Mouse (Mus musculus) embryonic fibroblast, embryonic 13.5 days (primary cell): ENCODE data around the gene Uck2. TPM values are rescaled to one million over a fixed set of nuclear protein-coding genes. Genes with fewer than 3 reads are reported as not detected.

Source experiments
- H3K27ac ChIP-seq: 2 replicates; pipeline ENCODE4 v1.5.1; 2012; ENCODE audit warnings: low read length, control low read depth, inconsistent platforms; ENCODE audit not compliant: insufficient read depth
- H3K4me1 ChIP-seq: 2 replicates; pipeline ENCODE4 v1.6.1; 2011; ENCODE audit warnings: low read length; ENCODE audit not compliant: control insufficient read depth, insufficient read depth
- H3K4me3 ChIP-seq: 2 replicates; pipeline ENCODE4 v1.5.1; 2011; ENCODE audit warnings: mild to moderate bottlenecking, control low read depth, low read length; ENCODE audit not compliant: insufficient read depth
- CTCF ChIP-seq: IDR thresholded peaks from 2 replicates; pipeline ENCODE4 v1.5.1; 2011; ENCODE audit warnings: mild to moderate bottlenecking, control low read depth, low read length, moderate library complexity, borderline replicate concordance; ENCODE audit not compliant: insufficient read depth
- POLR2A ChIP-seq: IDR thresholded peaks from 2 replicates; pipeline ENCODE4 v1.6.1; 2011; ENCODE audit warnings: low read depth, mild to moderate bottlenecking, control low read depth, low read length, moderate library complexity
- polyA plus RNA-seq: library from polyadenylated mRNA; stranded (reverse); fragments of >200 nt; gene quantifications from 2 replicates; pipeline ENCODE4 v1.2.4, GENCODE M21; 2011; ENCODE audit warnings: low read depth; ENCODE audit not compliant: missing spikeins, insufficient read length

Gene Uck2
- polyA plus RNA-seq, 1 experiment: 132 TPM

DNA sequence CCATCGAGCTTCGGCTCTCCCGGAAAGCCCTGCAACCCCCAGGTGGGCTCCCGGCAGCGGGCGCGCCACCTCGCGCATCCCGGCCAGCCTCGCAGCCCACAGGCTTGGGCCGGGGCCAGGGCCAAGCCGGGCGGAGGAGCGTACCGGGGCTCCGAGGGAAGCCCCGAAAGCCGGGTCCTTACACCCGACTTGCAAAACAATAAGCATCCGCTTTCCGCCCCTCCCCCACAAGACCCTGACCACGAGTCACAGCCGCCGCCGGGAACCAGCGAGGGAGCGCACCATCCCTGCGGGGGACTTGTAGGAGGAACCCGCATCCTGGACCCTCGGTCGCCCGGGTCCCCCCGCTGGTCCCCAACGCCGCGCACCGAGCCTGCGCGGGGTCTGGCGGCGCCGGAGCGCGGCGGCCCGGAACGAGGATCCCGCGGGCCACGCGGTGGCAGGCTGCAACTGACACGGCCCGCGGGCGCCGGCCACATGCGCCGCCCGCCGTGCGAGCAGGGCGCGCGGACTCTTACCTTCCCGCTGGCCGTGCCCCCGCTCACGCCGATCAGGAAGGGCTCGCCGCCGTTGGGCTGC, 773 bp downstream of the Uck2 start:
- TF ChIP-seq POLR2A (no peak), CTCF (no peak)
- H3K4me1 ChIP-seq: 0 out of 2 replicates have a peak, but pooled peaks cover 3% of the 10 kb centered on the region

DNA sequence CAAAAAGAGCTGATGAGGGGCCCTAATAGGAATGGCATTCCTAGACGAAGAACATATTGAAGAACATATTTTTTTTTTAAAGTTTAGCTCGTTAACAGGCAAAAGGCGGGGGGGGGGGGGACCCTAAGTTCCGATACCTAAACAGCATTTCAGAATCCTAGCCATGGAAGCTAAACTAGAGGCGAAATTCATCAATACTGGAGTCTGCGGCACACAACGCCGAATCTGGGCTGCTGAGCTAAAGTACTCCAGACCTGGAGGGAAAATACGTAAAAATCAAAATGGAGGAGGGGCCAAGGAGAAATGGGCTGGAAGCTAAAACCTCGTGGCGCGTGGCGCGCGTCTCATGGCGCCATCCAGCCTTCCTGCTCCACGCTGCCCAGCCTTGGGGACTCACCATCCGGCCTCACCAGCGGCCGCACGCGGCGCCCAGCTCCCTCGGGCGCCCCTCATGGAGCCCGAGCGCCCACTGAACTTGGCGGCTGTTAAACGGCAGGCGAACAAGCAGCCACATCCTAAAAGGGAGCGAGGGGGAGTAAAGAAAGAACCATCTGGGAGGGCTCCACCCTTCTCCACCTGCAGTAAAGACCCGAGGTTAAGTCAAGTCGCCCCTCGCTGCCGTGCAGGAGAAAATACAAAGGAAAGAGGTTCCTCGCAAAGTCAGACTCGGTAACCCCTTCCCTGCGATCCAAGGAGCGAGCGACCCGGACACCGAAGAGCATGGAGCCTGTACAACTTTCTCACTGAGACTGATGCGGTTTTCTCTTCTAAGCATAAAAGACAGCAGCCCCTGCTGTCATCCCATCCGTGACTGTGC, 1.5 kb downstream of the Uck2 start:
- TF ChIP-seq POLR2A (peak; percentile 71), CTCF (no peak)
- peak overlapping the region; percentile 44 for H3K27ac ChIP-seq
- H3K4me3 ChIP-seq: peak overlapping the region; percentile 90
- H3K4me1 ChIP-seq: peaks cover 3% of the 10 kb centered on the region; the same call in 1 of the 2 replicates

More for the DNA sequence above, 773 bp downstream of the Uck2 start:
- Histone ChIP-seq H3K27ac (peak overlapping the region; percentile 44), H3K4me3 (peak overlapping the region; percentile 90)

DNA sequence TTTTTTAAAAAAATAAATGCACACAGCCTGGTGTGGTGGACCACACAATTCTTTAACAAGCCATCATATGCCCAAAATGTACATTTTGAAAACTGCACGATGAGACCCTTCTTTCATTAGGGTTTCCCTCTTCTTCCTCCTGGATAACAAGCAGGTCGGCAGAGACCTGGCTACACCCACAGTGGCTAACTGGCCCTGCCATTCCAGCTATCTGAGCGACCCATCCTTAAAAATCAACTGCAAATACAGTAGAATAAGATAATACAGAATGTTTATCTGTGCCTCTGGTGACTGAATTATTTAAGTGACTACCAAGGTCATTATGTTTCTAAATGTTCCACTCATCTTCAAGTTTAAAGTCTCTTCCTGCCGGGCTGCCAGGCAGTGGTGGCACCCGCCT, 2.4 kb downstream of the Uck2 start:
- H3K27ac ChIP-seq: no peak overlapping the region; the same call in 1 of the 2 replicates

DNA sequence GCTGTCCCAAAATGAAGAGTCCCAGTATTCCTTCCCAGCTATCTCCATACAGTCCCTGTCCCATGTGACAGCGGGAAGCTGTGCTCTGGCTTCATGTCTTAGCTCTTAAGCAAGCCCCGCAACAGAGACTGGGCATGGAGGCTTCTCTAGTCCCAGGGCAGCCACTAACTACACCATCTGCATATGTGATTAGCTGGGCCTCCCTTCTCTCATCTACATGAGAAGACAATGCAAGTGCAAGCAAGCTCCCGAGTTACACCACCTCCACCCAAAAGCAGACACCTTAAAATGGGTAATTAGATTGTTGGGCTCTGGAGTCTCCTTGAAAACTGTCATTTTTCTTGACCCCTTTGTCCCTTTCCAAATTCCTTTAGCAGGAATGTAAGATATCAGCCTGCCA, 3.0 kb downstream of the Uck2 start:
- peak overlapping the region; percentile 90; the same call in 1 of the 2 replicates for H3K4me3 ChIP-seq
- peaks cover 3% of the 10 kb centered on the region; the same call in 1 of the 2 replicates for H3K4me1 ChIP-seq
- TF ChIP-seq POLR2A (no peak), CTCF (no peak)
- H3K27ac ChIP-seq: no peak overlapping the region

More for the DNA sequence above, 2.4 kb downstream of the Uck2 start:
- Histone ChIP-seq H3K4me3 (peak overlapping the region; percentile 90), H3K4me1 (peaks cover 3% of the 10 kb centered on the region; the same call in 1 of the 2 replicates)
- no peak for TF ChIP-seq CTCF
- no peak for TF ChIP-seq POLR2A

DNA sequence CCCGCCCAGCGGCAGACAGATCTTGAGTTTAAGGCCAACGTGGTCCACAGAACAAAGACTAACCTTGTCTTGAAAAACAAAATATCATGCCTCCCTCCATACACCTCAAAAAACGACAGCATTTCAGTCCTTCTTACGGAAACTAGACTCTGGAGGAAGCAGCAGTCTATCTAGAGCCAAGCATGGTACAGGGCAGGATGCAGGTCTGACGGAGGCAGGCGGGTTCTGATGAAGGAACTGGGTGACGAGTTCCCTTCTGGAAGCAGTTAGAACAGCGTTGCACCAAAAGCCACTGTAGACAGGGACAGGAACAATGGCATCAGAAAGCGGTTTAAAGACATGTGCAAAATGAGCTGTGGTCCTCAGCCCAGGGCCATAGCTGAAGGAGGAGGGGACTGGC, 5.1 kb downstream of the Uck2 start:
- Histone ChIP-seq H3K27ac (no peak overlapping the region), H3K4me3 (no peak overlapping the region), H3K4me1 (no peaks in the 10 kb centered on the region; the same call in 1 of the 2 replicates)
- TF ChIP-seq CTCF (no peak), POLR2A (no peak)

DNA sequence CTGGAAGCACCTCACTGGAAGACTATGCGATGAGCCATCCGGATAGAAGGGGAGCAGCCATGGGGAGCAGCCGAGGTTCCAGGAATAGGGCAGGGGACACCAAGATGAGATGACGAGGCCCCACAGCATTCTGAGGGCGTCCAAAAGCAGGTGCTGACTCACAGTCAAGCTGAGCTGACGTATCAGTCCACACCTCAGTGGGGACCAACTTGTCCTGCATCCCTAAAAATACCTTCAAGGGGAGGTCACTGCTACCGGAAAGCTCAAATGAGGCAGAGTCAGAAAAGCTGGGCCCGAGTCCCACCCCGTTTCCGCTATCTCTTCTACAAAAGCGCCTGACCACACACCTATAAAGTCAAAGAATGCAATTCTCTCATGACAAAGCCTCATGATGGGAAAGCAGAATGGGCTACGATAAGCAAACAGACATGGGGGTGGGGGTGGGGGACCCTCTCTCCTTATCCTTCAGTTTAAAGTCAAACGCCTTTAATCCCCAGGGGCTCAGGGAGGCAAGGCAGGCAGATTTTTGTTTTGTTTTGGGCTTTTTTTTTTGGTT, 5.9 kb downstream of the Uck2 start:
- Histone ChIP-seq H3K27ac (peak overlapping the region; percentile 23; the same call in 1 of the 2 replicates), H3K4me1 (no peaks in the 10 kb centered on the region; the same call in 1 of the 2 replicates), H3K4me3 (no peak overlapping the region)
- TF ChIP-seq CTCF (no peak), POLR2A (no peak)

DNA sequence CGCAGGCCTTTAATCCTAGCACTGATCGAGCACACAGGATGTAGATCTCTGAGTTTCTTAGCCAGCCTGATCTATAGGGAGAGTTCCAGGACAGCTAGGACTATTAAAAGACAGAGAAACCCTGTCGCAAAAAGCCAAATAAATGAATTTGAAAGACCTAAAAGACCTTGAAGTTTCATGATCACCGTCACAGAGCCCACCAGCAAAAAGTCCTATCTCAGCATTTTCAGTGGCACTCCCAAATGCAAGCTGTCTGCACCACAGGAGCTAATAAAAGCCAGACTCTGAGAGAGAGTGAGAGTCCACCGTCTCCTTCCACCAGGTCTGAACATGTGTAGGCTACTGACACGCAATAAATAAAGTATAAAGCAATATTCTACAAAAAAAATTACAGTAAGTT, 6.7 kb downstream of the Uck2 start:
- Histone ChIP-seq H3K4me1 (no peaks in the 10 kb centered on the region; the same call in 1 of the 2 replicates), H3K27ac (peak overlapping the region; percentile 23; the same call in 1 of the 2 replicates), H3K4me3 (no peak overlapping the region)
- TF ChIP-seq POLR2A (no peak), CTCF (no peak)

DNA sequence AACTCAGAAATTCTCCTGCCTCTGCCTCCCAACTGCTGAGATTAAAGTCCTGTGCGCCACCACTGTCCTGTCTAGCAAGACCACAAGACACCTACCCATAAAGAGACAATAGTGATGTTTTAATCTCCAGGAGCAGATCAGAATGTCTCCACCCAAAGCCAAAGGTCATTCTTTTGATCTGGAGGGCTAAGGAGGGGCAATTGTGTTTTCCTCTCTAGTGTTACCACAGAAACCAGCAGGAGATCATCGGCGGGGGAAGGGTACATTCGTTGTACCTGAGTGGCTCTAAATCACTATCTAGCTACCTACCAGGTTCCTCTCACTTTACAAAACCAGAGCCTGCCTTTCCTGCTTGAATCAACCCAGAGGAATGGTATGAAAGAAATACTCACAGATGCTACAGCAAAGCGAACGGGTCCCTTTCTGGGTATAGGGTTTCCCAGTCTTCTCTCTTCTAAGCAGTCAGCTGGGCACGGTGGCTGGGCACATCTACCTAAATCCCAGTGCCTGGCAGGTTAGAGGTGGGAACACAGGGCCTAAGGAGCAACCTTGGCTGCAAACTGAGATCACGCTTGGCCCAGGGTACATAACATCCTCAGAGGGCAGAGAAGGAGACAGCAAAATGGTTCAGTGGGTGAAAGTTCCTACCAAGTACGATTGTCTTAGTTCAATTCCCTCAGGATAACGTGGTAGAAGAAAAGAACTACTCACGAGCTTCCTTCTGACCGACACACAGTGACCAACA, 10.3 kb downstream of the Uck2 start:
- H3K4me1 ChIP-seq: peaks cover 10% of the 10 kb centered on the region
- no peak overlapping the region for H3K27ac ChIP-seq
- no peak for TF ChIP-seq CTCF
- TF ChIP-seq POLR2A: no peak
- H3K4me3 ChIP-seq: no peak overlapping the region

DNA sequence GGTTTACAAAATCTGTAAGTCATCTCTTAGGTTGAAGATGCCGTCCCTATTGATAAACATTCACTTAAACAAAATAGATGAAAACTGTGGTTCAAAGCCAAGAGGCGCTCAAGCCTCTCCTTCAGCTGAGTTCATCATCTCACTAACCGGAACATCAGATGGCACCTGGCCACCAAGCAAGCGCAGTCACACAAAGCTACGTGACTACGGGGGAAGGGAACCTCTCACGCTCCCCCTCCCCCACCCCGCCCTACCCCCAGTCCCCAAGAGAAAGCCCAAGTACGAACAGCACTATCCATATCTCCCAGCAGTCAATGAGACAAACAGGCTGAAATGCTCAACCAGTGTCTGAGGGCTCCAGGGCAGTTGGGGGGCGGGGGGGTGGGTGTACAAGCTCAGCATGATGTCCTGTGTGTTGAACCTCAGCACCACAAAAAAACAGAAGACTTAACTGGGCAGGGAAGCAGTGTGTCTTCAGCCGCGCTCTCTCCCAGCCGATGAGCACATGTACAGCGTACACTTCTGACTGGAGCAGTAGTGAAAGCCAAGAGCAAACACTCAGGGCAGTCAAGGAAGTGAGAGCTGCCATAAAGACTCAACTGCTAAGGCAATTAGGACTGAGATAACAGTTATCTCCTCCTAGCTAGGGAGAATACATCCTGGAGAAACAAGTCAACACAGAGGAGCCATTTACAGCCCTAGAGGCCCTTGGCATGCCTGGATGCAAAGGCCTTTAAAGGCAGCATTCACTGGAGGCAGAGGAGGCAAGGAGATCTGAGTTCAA, 11.5 kb downstream of the Uck2 start:
- Histone ChIP-seq H3K27ac (no peak overlapping the region), H3K4me3 (no peak overlapping the region), H3K4me1 (peaks cover 18% of the 10 kb centered on the region)
- TF ChIP-seq POLR2A (no peak), CTCF (no peak)
